Mouse (Mus musculus): ENCODE measurements around the gene Ppm1h. TPM values are rescaled to one million over a fixed set of nuclear protein-coding genes. Genes with fewer than 3 reads are reported as not detected.

Gene Ppm1h
- polyA plus RNA-seq, 1 experiment from 2014 or later = 20.2 TPM

GRCm38 (mm10) chr10:122732146-122732545 is 53.6 kb downstream of the Ppm1h start:
- no peak overlapping the region for H3K4me3 ChIP-seq (replicated peaks)
- WGBS = 93% methylated on average over 3 of the region's 3 CpGs
- H3K27ac ChIP-seq = no peak overlapping the region
- H3K36me3 ChIP-seq = no peaks in the 10 kb centered on the region
- H3K9ac ChIP-seq = no peak overlapping the region
- no peaks in the 10 kb centered on the region for H3K4me1 ChIP-seq
- H3K27me3 ChIP-seq = no peaks in the 10 kb centered on the region
- ATAC-seq (replicated peaks; ENCODE audit: low FRiP score) = no peak
- no peaks in the 10 kb centered on the region for H3K9me3 ChIP-seq (replicated peaks)
- H3K4me2 ChIP-seq = no peak overlapping the region

- 90% methylated on average over 4 of the region's 4 CpGs for WGBS
- H3K27me3 ChIP-seq = no peaks in the 10 kb centered on the region
Measured at GRCm38 (mm10) chr10:122734521-122734920, 56.0 kb downstream of the Ppm1h start.

GRCm38 (mm10) chr10:122735284-122735784 is 56.8 kb downstream of the Ppm1h start:
- H3K27me3 ChIP-seq = no peaks in the 10 kb centered on the region

More at GRCm38 (mm10) chr10:122734521-122734920, 56.0 kb downstream of the Ppm1h start:
- H3K27ac ChIP-seq = no peak overlapping the region
- no peak for ATAC-seq (replicated peaks; ENCODE audit: low FRiP score)
- 0 out of 2 replicates have a peak, but pooled peaks cover 2% of the 10 kb centered on the region for H3K4me1 ChIP-seq
- no peak overlapping the region for H3K4me2 ChIP-seq
- no peak overlapping the region for H3K9ac ChIP-seq
- no peaks in the 10 kb centered on the region for H3K9me3 ChIP-seq (replicated peaks)
- H3K4me3 ChIP-seq (replicated peaks) = no peak overlapping the region
- no peaks in the 10 kb centered on the region for H3K36me3 ChIP-seq

GRCm38 (mm10) chr10:122736835-122737234 is 58.3 kb downstream of the Ppm1h start:
- ATAC-seq (replicated peaks; ENCODE audit: low FRiP score) = no peak
- 90% methylated on average over 4 of the region's 4 CpGs for WGBS
- H3K27me3 ChIP-seq = no peaks in the 10 kb centered on the region
- no peaks in the 10 kb centered on the region for H3K9me3 ChIP-seq (replicated peaks)
- no peak overlapping the region for H3K9ac ChIP-seq
- H3K36me3 ChIP-seq = no peaks in the 10 kb centered on the region
- H3K4me2 ChIP-seq = no peak overlapping the region
- H3K27ac ChIP-seq = no peak overlapping the region
- no peak overlapping the region for H3K4me3 ChIP-seq (replicated peaks)
- 0 out of 2 replicates have a peak, but pooled peaks cover 2% of the 10 kb centered on the region for H3K4me1 ChIP-seq

More at GRCm38 (mm10) chr10:122735284-122735784, 56.8 kb downstream of the Ppm1h start:
- no peaks in the 10 kb centered on the region for H3K36me3 ChIP-seq
- H3K4me2 ChIP-seq = no peak overlapping the region
- H3K27ac ChIP-seq = no peak overlapping the region
- 0 out of 2 replicates have a peak, but pooled peaks cover 2% of the 10 kb centered on the region for H3K4me1 ChIP-seq
- no peaks in the 10 kb centered on the region for H3K9me3 ChIP-seq (replicated peaks)
- 79% methylated on average over 7 of the region's 7 CpGs for WGBS
- ATAC-seq (replicated peaks; ENCODE audit: low FRiP score) = no peak
- no peak overlapping the region for H3K9ac ChIP-seq
- no peak overlapping the region for H3K4me3 ChIP-seq (replicated peaks)

- 0 out of 2 replicates have a peak, but pooled peaks cover 2% of the 10 kb centered on the region for H3K4me1 ChIP-seq
- no peaks in the 10 kb centered on the region for H3K27me3 ChIP-seq
- H3K4me3 ChIP-seq (replicated peaks) = no peak overlapping the region
- H3K4me2 ChIP-seq = no peak overlapping the region
- H3K27ac ChIP-seq = no peak overlapping the region
- H3K9me3 ChIP-seq (replicated peaks) = no peaks in the 10 kb centered on the region
- ATAC-seq (replicated peaks; ENCODE audit: low FRiP score) = no peak
- H3K36me3 ChIP-seq = no peaks in the 10 kb centered on the region
- WGBS = 56% methylated on average over 10 of the region's 10 CpGs
- H3K9ac ChIP-seq = no peak overlapping the region
Measured at GRCm38 (mm10) chr10:122738526-122738925, 60.0 kb downstream of the Ppm1h start.

- H3K36me3 ChIP-seq = no peaks in the 10 kb centered on the region
- H3K27me3 ChIP-seq = no peaks in the 10 kb centered on the region
- no peak overlapping the region for H3K27ac ChIP-seq
- H3K4me2 ChIP-seq = no peak overlapping the region
- 87% methylated on average over 4 of the region's 4 CpGs for WGBS
- 0 out of 2 replicates have a peak, but pooled peaks cover 2% of the 10 kb centered on the region for H3K4me1 ChIP-seq
- no peaks in the 10 kb centered on the region for H3K9me3 ChIP-seq (replicated peaks)
- H3K4me3 ChIP-seq (replicated peaks) = no peak overlapping the region
- ATAC-seq (replicated peaks; ENCODE audit: low FRiP score) = no peak
- no peak overlapping the region for H3K9ac ChIP-seq
Measured at GRCm38 (mm10) chr10:122739037-122739436, 60.5 kb downstream of the Ppm1h start.

GRCm38 (mm10) chr10:122740117-122740516 is 61.6 kb downstream of the Ppm1h start:
- H3K9ac ChIP-seq = no peak overlapping the region
- no peak overlapping the region for H3K4me2 ChIP-seq
- H3K27me3 ChIP-seq = no peaks in the 10 kb centered on the region
- no peak overlapping the region for H3K27ac ChIP-seq
- WGBS = 91% methylated on average over 4 of the region's 4 CpGs
- ATAC-seq (replicated peaks; ENCODE audit: low FRiP score) = no peak
- no peaks in the 10 kb centered on the region for H3K36me3 ChIP-seq
- 0 out of 2 replicates have a peak, but pooled peaks cover 2% of the 10 kb centered on the region for H3K4me1 ChIP-seq
- no peaks in the 10 kb centered on the region for H3K9me3 ChIP-seq (replicated peaks)
- H3K4me3 ChIP-seq (replicated peaks) = no peak overlapping the region

- WGBS = 80% methylated on average over 7 of the region's 7 CpGs
- no peaks in the 10 kb centered on the region for H3K36me3 ChIP-seq
- H3K27me3 ChIP-seq = no peaks in the 10 kb centered on the region
- ATAC-seq (replicated peaks; ENCODE audit: low FRiP score) = no peak
- no peak overlapping the region for H3K9ac ChIP-seq
- peaks cover 5% of the 10 kb centered on the region; the same call in 1 of the 2 replicates for H3K4me1 ChIP-seq
- no peaks in the 10 kb centered on the region for H3K9me3 ChIP-seq (replicated peaks)
- no peak overlapping the region for H3K4me3 ChIP-seq (replicated peaks)
- no peak overlapping the region for H3K4me2 ChIP-seq
- H3K27ac ChIP-seq = no peak overlapping the region
Measured at GRCm38 (mm10) chr10:122741191-122741590, 62.6 kb downstream of the Ppm1h start.

- Histone ChIP-seq H3K9me3 (replicated peaks) (no peaks in the 10 kb centered on the region), H3K4me1 (peaks cover 5% of the 10 kb centered on the region; the same call in 1 of the 2 replicates), H3K4me3 (replicated peaks) (no peak overlapping the region), H3K27me3 (no peaks in the 10 kb centered on the region), H3K4me2 (no peak overlapping the region), H3K36me3 (no peaks in the 10 kb centered on the region), H3K9ac (no peak overlapping the region), H3K27ac (no peak overlapping the region)
- 77% methylated on average over 2 of the region's 2 CpGs for whole genome bisulfite sequencing
- no peak for ATAC-seq (replicated peaks; ENCODE audit: low FRiP score)
Measured at GRCm38 (mm10) chr10:122742136-122742535, 63.6 kb downstream of the Ppm1h start.

- no peak overlapping the region for H3K4me2 ChIP-seq
- H3K9me3 ChIP-seq (replicated peaks) = no peaks in the 10 kb centered on the region
- H3K4me1 ChIP-seq = peaks cover 5% of the 10 kb centered on the region; the same call in 1 of the 2 replicates
- H3K27ac ChIP-seq = no peak overlapping the region
- no peak overlapping the region for H3K4me3 ChIP-seq (replicated peaks)
- no peaks in the 10 kb centered on the region for H3K27me3 ChIP-seq
- no peak for ATAC-seq (replicated peaks; ENCODE audit: low FRiP score)
- no peaks in the 10 kb centered on the region for H3K36me3 ChIP-seq
- H3K9ac ChIP-seq = no peak overlapping the region
- 90% methylated on average over 2 of the region's 2 CpGs for WGBS
Measured at GRCm38 (mm10) chr10:122743361-122743760, 64.8 kb downstream of the Ppm1h start.

- H3K4me2 ChIP-seq = no peak overlapping the region
Measured at GRCm38 (mm10) chr10:122744970-122745369, 66.4 kb downstream of the Ppm1h start.

GRCm38 (mm10) chr10:122746211-122746610 is 67.6 kb downstream of the Ppm1h start:
- 65% methylated on average over 7 of the region's 7 CpGs for WGBS

More at GRCm38 (mm10) chr10:122744970-122745369, 66.4 kb downstream of the Ppm1h start:
- no peak overlapping the region for H3K27ac ChIP-seq
- H3K4me1 ChIP-seq = peaks cover 2% of the 10 kb centered on the region; the same call in 1 of the 2 replicates
- H3K27me3 ChIP-seq = no peaks in the 10 kb centered on the region
- H3K9me3 ChIP-seq (replicated peaks) = no peaks in the 10 kb centered on the region
- no peak overlapping the region for H3K4me3 ChIP-seq (replicated peaks)
- ATAC-seq (replicated peaks; ENCODE audit: low FRiP score) = no peak
- no peaks in the 10 kb centered on the region for H3K36me3 ChIP-seq
- H3K9ac ChIP-seq = no peak overlapping the region
- 97% methylated on average over 2 of the region's 2 CpGs for WGBS

More at GRCm38 (mm10) chr10:122746211-122746610, 67.6 kb downstream of the Ppm1h start:
- Histone ChIP-seq H3K9me3 (replicated peaks) (no peaks in the 10 kb centered on the region), H3K27ac (no peak overlapping the region), H3K36me3 (no peaks in the 10 kb centered on the region), H3K4me2 (no peak overlapping the region), H3K4me3 (replicated peaks) (no peak overlapping the region), H3K9ac (no peak overlapping the region), H3K27me3 (no peaks in the 10 kb centered on the region), H3K4me1 (peaks cover 2% of the 10 kb centered on the region; the same call in 1 of the 2 replicates)
- no peak for ATAC-seq (replicated peaks; ENCODE audit: low FRiP score)

Measured in kidney, embryonic 15.5 days (tissue).